Mouse (Mus musculus): ENCODE results near the gene Zbtb12. TPM values are rescaled to one million over a fixed set of nuclear protein-coding genes. Genes with fewer than 3 reads are reported as not detected.

Zbtb12 gene
- polyA plus RNA-seq, 1 experiment from 2014 or later = 0.54 TPM

DNA sequence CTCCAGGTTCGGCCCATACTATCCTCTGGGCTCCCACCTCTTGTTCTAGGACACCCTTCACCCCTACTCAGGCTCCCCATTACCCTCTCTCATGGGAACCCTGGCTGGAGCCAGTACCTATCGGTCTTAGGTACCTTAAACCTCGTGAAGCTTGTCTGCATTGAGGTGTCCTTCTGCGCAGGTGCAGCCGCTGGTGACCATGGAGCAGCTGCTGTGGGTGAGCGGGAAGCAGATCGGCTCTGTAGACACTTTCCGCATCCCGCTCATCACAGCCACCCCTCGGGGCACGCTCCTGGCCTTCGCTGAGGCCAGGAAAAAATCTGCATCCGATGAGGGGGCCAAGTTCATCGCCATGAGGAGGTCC, 52.4 kb downstream of the Zbtb12 start:
- ATAC-seq (ENCODE audit: low read depth) (no peak; the same call in 1 of the 2 replicates), DNase-seq (no peak)
- WGBS (ENCODE audit: insufficient replicate concordance) = 19% methylated on average over 14 of the region's 14 CpGs
- Histone ChIP-seq H3K27me3 (no peaks in the 10 kb centered on the region), H3K4me2 (peak overlapping the region; percentile 97), H3K36me3 (peaks cover 6% of the 10 kb centered on the region; the same call in 1 of the 2 replicates), H3K4me3 (replicated peaks) (peak overlapping the region; percentile 76), H3K9ac (peak overlapping the region; percentile 82), H3K4me1 (replicated peaks) (peaks cover 53% of the 10 kb centered on the region), H3K27ac (peak overlapping the region; percentile 65), H3K9me3 (replicated peaks) (no peaks in the 10 kb centered on the region)

- Histone ChIP-seq H3K9me3 (replicated peaks) (no peaks in the 10 kb centered on the region), H3K36me3 (peaks cover 6% of the 10 kb centered on the region; the same call in 1 of the 2 replicates), H3K4me3 (replicated peaks) (peak overlapping the region; percentile 76), H3K27ac (no peak overlapping the region), H3K9ac (peak overlapping the region; percentile 82), H3K27me3 (no peaks in the 10 kb centered on the region), H3K4me2 (peak overlapping the region; percentile 97), H3K4me1 (replicated peaks) (peaks cover 53% of the 10 kb centered on the region)
- no peak for DNase-seq
- WGBS (ENCODE audit: insufficient replicate concordance) = 61% methylated on average over 8 of the region's 8 CpGs
- no peak for ATAC-seq (ENCODE audit: low read depth)
Measured at GRCm38 (mm10) chr17:34932287-34932686, 53.0 kb downstream of the Zbtb12 start.

DNA sequence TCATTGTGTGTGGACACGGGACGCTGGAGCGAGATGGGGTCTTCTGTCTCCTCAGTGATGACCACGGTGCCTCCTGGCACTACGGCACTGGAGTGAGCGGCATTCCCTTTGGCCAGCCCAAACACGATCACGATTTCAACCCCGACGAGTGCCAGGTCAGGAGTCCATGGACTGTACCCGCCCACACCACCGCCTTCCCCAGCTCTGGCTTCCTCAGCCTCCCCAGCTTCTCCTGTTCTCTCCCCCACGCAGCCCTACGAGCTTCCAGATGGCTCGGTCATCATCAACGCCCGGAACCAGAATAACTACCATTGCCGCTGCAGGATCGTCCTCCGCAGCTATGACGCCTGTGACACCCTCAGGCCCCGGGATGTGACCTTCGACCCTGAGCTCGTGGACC, 54.7 kb downstream of the Zbtb12 start:
- Histone ChIP-seq H3K27ac (no peak overlapping the region), H3K9me3 (replicated peaks) (no peaks in the 10 kb centered on the region), H3K4me3 (replicated peaks) (no peak overlapping the region), H3K27me3 (no peaks in the 10 kb centered on the region), H3K9ac (no peak overlapping the region), H3K4me2 (peak overlapping the region; percentile 12; the same call in 1 of the 2 replicates), H3K36me3 (peaks cover 6% of the 10 kb centered on the region; the same call in 1 of the 2 replicates), H3K4me1 (replicated peaks) (peaks cover 53% of the 10 kb centered on the region)
- WGBS (ENCODE audit: insufficient replicate concordance) = 79% methylated on average over 24 of the region's 24 CpGs
- ATAC-seq (ENCODE audit: low read depth) (no peak), DNase-seq (no peak)

DNA sequence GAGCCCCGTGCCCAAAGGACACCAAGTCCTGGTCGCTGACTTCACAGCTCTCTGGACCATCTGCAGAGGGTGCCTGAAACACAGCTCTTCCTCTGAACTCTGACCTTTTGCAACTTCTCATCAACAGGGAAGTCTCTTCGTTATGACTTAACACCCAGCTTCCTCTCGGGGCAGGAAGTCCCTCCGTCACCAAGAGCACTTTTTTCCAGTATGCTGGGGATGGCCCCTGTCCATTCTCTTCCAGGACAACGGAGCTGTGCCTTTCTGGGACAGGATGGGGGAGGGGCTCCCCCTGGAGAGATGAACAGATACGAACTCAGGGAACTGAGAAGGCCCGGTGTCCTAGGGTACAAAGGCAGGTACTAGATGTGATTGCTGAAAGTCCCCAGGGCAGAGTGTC, 55.5 kb downstream of the Zbtb12 start:
- Histone ChIP-seq H3K4me3 (replicated peaks) (no peak overlapping the region), H3K27ac (no peak overlapping the region), H3K9ac (no peak overlapping the region), H3K27me3 (no peaks in the 10 kb centered on the region), H3K4me2 (no peak overlapping the region), H3K36me3 (peaks cover 6% of the 10 kb centered on the region; the same call in 1 of the 2 replicates), H3K4me1 (replicated peaks) (peaks cover 53% of the 10 kb centered on the region), H3K9me3 (replicated peaks) (no peaks in the 10 kb centered on the region)
- WGBS (ENCODE audit: insufficient replicate concordance) = 43% methylated on average over 8 of the region's 8 CpGs
- ATAC-seq (ENCODE audit: low read depth) (no peak), DNase-seq (no peak)

DNA sequence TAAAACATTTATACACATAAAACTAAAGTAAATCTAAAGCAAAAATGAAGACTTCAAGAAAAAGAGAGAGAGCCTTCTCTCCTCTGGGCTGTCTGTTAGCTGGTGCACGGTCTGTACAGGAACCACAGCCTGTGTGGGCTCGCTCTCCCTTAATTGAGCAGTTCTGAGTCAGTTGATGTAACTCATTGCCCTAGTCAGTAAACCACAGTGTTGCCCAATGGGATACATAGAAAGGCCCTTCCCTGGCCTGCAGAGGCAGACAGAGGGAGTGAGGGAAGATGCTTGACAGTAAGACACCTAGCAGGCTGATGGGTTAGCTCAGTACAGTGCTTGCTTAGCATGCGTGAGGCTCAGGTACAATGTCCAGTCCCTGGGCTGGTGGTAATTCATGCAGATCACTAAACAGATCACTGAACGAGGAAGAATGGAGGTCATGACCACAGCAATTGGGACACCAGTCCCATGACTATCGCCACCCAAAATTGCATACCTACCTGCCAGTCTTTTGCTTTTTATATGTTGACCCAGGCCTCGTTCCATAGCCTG, 58.8 kb downstream of the Zbtb12 start:
- H3K4me3 ChIP-seq (replicated peaks) = no peak overlapping the region
- 78% methylated on average over 6 of the region's 6 CpGs for WGBS (ENCODE audit: insufficient replicate concordance)

DNA sequence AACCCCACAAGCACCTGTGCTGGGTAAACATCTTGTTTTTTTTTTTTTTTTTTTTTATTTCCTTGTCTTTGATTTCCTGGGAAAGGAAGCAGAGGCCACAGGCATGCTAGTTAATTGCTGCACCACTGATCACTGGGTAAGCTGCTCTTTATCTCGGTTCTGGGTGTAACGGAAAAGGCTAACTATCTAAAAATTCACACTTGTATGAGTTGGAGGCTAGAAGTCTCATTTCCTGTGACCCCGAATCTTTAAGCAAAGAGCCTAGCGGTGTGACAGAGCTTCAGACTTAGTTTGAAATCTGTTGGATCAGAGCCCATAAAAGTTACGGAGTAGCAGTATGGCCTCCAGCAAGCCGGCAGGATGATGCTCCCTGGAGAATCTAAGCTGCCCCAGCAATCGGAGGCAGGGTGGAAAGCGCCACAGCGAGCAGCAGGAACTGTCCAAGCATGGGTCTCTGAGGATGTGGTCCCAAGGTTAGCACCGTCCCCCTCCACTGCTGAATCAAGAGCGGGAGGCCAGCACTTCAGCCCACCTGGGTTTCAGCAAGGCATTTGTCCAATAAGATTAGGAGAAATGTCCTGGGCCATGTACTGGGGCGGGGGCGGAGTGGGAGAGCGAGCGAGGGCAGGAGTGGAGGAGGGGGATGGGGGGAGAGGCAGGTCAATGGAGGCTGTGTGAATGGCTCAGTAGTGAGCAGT, 62.2 kb downstream of the Zbtb12 start:
- H3K4me2 ChIP-seq = peak overlapping the region; percentile 70
- 9% methylated on average over 15 of the region's 15 CpGs for WGBS (ENCODE audit: insufficient replicate concordance)
- DNase-seq (no peak), ATAC-seq (ENCODE audit: low read depth) (peak; percentile 56)
- H3K9me3 ChIP-seq (replicated peaks) = no peaks in the 10 kb centered on the region
- H3K9ac ChIP-seq = peak overlapping the region; percentile 57
- peaks cover 29% of the 10 kb centered on the region for H3K4me1 ChIP-seq (replicated peaks)
- H3K27ac ChIP-seq = peak overlapping the region; percentile 74
- H3K36me3 ChIP-seq = no peaks in the 10 kb centered on the region
- peak overlapping the region; percentile 45 for H3K4me3 ChIP-seq (replicated peaks)
- H3K27me3 ChIP-seq = no peaks in the 10 kb centered on the region

More for the DNA sequence above, 58.8 kb downstream of the Zbtb12 start:
- DNase-seq (no peak), ATAC-seq (ENCODE audit: low read depth) (no peak)
- H3K4me2 ChIP-seq = no peak overlapping the region
- peak overlapping the region; percentile 22; the same call in 1 of the 2 replicates for H3K9ac ChIP-seq
- H3K36me3 ChIP-seq = peaks cover 3% of the 10 kb centered on the region; the same call in 1 of the 2 replicates
- no peaks in the 10 kb centered on the region for H3K9me3 ChIP-seq (replicated peaks)
- H3K27me3 ChIP-seq = no peaks in the 10 kb centered on the region
- H3K4me1 ChIP-seq (replicated peaks) = peaks cover 46% of the 10 kb centered on the region
- no peak overlapping the region for H3K27ac ChIP-seq

- Histone ChIP-seq H3K9ac (no peak overlapping the region), H3K4me2 (no peak overlapping the region)
- ATAC-seq (ENCODE audit: low read depth) = no peak
Measured at GRCm38 (mm10) chr17:34943128-34943815, 64.0 kb downstream of the Zbtb12 start.

DNA sequence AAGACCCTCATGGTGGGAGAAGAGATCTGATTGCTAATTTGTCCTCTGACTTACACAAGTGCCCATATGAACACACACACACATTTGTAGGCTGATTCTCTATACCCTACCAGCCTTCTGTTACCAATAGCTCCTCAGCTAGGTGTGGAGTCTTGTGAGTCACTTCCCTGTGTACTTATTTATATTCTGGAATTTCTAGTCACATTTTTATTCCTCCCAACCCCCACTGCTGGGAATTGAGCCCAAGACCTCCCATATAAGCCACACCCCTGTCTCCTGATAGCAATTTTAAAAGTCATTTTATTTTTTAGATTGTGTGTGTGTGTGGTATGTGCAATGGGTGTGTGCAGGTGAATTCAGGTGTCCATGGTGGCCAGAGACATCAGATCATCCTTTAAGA, 65.1 kb downstream of the Zbtb12 start:
- no peak overlapping the region for H3K4me2 ChIP-seq
- no peaks in the 10 kb centered on the region for H3K27me3 ChIP-seq
- no peak for ATAC-seq (ENCODE audit: low read depth)
- no peak overlapping the region for H3K4me3 ChIP-seq (replicated peaks)
- H3K9me3 ChIP-seq (replicated peaks) = no peaks in the 10 kb centered on the region
- H3K27ac ChIP-seq = no peak overlapping the region
- DNase-seq = no peak
- no peak overlapping the region for H3K9ac ChIP-seq
- H3K4me1 ChIP-seq (replicated peaks) = peaks cover 32% of the 10 kb centered on the region
- H3K36me3 ChIP-seq = peaks cover 1% of the 10 kb centered on the region

More at GRCm38 (mm10) chr17:34943128-34943815, 64.0 kb downstream of the Zbtb12 start:
- Histone ChIP-seq H3K4me3 (replicated peaks) (no peak overlapping the region), H3K27ac (no peak overlapping the region), H3K4me1 (replicated peaks) (peaks cover 29% of the 10 kb centered on the region), H3K36me3 (no peaks in the 10 kb centered on the region), H3K9me3 (replicated peaks) (no peaks in the 10 kb centered on the region), H3K27me3 (no peaks in the 10 kb centered on the region)
- DNase-seq = no peak
- WGBS (ENCODE audit: insufficient replicate concordance) = 82% methylated on average over 4 of the region's 4 CpGs

Small RNA genes lying within 50 kb of the gene (microRNA-seq; reads per million reads assigned to microRNA genes)
- not detected for gene Mir6970
- 5.0 reads per million, percentile 11 among the genes with 10 or more reads in this experiment for gene Mir6971
- gene Mir6972 = 0.88 reads per million

Other genes starting within 250 kb of the Zbtb12 start
- gene Prrt1, start 249.9 kb upstream of the Zbtb12 start, polyA plus RNA-seq (2015; fragmentation: Nextera tagmentation; extraction: Ambion mirVana) = 0.05 and 0.07 TPM in 2 replicates
- 5.6 and 5.9 TPM in 2 replicates for gene Fkbpl, start 234.7 kb upstream of the Zbtb12 start, polyA plus RNA-seq (2015; fragmentation: Nextera tagmentation; extraction: Ambion mirVana)
- 24.6 and 27.4 TPM in 2 replicates for gene Atf6b, start 232.3 kb upstream of the Zbtb12 start, polyA plus RNA-seq (2015; fragmentation: Nextera tagmentation; extraction: Ambion mirVana)
- 0.05 and 0.08 TPM in 2 replicates for gene Tnxb, start 208.9 kb upstream of the Zbtb12 start, polyA plus RNA-seq (2015; fragmentation: Nextera tagmentation; extraction: Ambion mirVana)
- gene C4b, start 135.6 kb upstream of the Zbtb12 start, polyA plus RNA-seq (2015; fragmentation: Nextera tagmentation; extraction: Ambion mirVana) = 1.2 and 1.4 TPM in 2 replicates
- not detected in 2 replicates for gene Cyp21a1, start 74.9 kb upstream of the Zbtb12 start, polyA plus RNA-seq (2015; fragmentation: Nextera tagmentation; extraction: Ambion mirVana)
- gene Stk19, start 42.5 kb upstream of the Zbtb12 start, polyA plus RNA-seq (2015; fragmentation: Nextera tagmentation; extraction: Ambion mirVana) = 19.9 and 20.2 TPM in 2 replicates
- 28.6 and 30.9 TPM in 2 replicates for gene Dxo, start 42.5 kb upstream of the Zbtb12 start, polyA plus RNA-seq (2015; fragmentation: Nextera tagmentation; extraction: Ambion mirVana)
- 24.0 and 26.1 TPM in 2 replicates for gene Skiv2l, start 29.3 kb upstream of the Zbtb12 start, polyA plus RNA-seq (2015; fragmentation: Nextera tagmentation; extraction: Ambion mirVana)
- 60.1 and 65.1 TPM in 2 replicates for gene Nelfe, start 29.1 kb upstream of the Zbtb12 start, polyA plus RNA-seq (2015; fragmentation: Nextera tagmentation; extraction: Ambion mirVana)
- gene Cfb, start 17.0 kb upstream of the Zbtb12 start, polyA plus RNA-seq (2015; fragmentation: Nextera tagmentation; extraction: Ambion mirVana) = 118 and 133 TPM in 2 replicates
- gene Gm20547, start 2.6 kb downstream of the Zbtb12 start, polyA plus RNA-seq (2015; fragmentation: Nextera tagmentation; extraction: Ambion mirVana) = 0.17 TPM in 1 of 2 replicates, not detected in the other
- gene C2, start 18.8 kb downstream of the Zbtb12 start, polyA plus RNA-seq (2015; fragmentation: Nextera tagmentation; extraction: Ambion mirVana) = 11.1 and 11.7 TPM in 2 replicates
- gene Ehmt2, start 19.0 kb downstream of the Zbtb12 start, polyA plus RNA-seq (2015; fragmentation: Nextera tagmentation; extraction: Ambion mirVana) = 16.8 and 17.7 TPM in 2 replicates
- 1.5 TPM in 2 replicates for gene Slc44a4, start 35.0 kb downstream of the Zbtb12 start, polyA plus RNA-seq (2015; fragmentation: Nextera tagmentation; extraction: Ambion mirVana)
- 14.2 and 15.2 TPM in 2 replicates for gene Neu1, start 51.8 kb downstream of the Zbtb12 start, polyA plus RNA-seq (2015; fragmentation: Nextera tagmentation; extraction: Ambion mirVana)
- 0.07 and 0.15 TPM in 2 replicates for gene Hspa1b, start 79.8 kb downstream of the Zbtb12 start, polyA plus RNA-seq (2015; fragmentation: Nextera tagmentation; extraction: Ambion mirVana)
- gene Gm20481, start 90.4 kb downstream of the Zbtb12 start, polyA plus RNA-seq (2015; fragmentation: Nextera tagmentation; extraction: Ambion mirVana) = not detected in 2 replicates
- 2.1 and 2.3 TPM in 2 replicates for gene Hspa1a, start 92.7 kb downstream of the Zbtb12 start, polyA plus RNA-seq (2015; fragmentation: Nextera tagmentation; extraction: Ambion mirVana)
- 0.10 and 0.34 TPM in 2 replicates for gene Hspa1l, start 93.2 kb downstream of the Zbtb12 start, polyA plus RNA-seq (2015; fragmentation: Nextera tagmentation; extraction: Ambion mirVana)
- gene Lsm2, start 102.4 kb downstream of the Zbtb12 start, polyA plus RNA-seq (2015; fragmentation: Nextera tagmentation; extraction: Ambion mirVana) = 163 and 178 TPM in 2 replicates
- gene Vars, start 121.5 kb downstream of the Zbtb12 start, polyA plus RNA-seq (2015; fragmentation: Nextera tagmentation; extraction: Ambion mirVana) = 110 and 112 TPM in 2 replicates
- 0.08 TPM in 2 replicates for gene Vwa7, start 137.1 kb downstream of the Zbtb12 start, polyA plus RNA-seq (2015; fragmentation: Nextera tagmentation; extraction: Ambion mirVana)
- gene Sapcd1, start 148.5 kb downstream of the Zbtb12 start, polyA plus RNA-seq (2015; fragmentation: Nextera tagmentation; extraction: Ambion mirVana) = 2.5 and 2.8 TPM in 2 replicates
- 3.2 and 3.4 TPM in 2 replicates for gene Msh5, start 167.3 kb downstream of the Zbtb12 start, polyA plus RNA-seq (2015; fragmentation: Nextera tagmentation; extraction: Ambion mirVana)
- 141 and 147 TPM in 2 replicates for gene Clic1, start 170.5 kb downstream of the Zbtb12 start, polyA plus RNA-seq (2015; fragmentation: Nextera tagmentation; extraction: Ambion mirVana)
- 28.9 and 30.6 TPM in 2 replicates for gene Ddah2, start 179.6 kb downstream of the Zbtb12 start, polyA plus RNA-seq (2015; fragmentation: Nextera tagmentation; extraction: Ambion mirVana)
- gene Ly6g6c, start 185.9 kb downstream of the Zbtb12 start, polyA plus RNA-seq (2015; fragmentation: Nextera tagmentation; extraction: Ambion mirVana) = 0.25 and 0.31 TPM in 2 replicates
- 4.1 and 5.2 TPM in 2 replicates for gene Mpig6b, start 186.7 kb downstream of the Zbtb12 start, polyA plus RNA-seq (2015; fragmentation: Nextera tagmentation; extraction: Ambion mirVana)
- 0.13 and 0.23 TPM in 2 replicates for gene Ly6g6e, start 197.4 kb downstream of the Zbtb12 start, polyA plus RNA-seq (2015; fragmentation: Nextera tagmentation; extraction: Ambion mirVana)
- 0.35 and 0.47 TPM in 2 replicates for gene Ly6g6d, start 198.6 kb downstream of the Zbtb12 start, polyA plus RNA-seq (2015; fragmentation: Nextera tagmentation; extraction: Ambion mirVana)
- 7.2 and 7.3 TPM in 2 replicates for gene Ly6g6f, start 206.1 kb downstream of the Zbtb12 start, polyA plus RNA-seq (2015; fragmentation: Nextera tagmentation; extraction: Ambion mirVana)
- gene Abhd16a, start 209.8 kb downstream of the Zbtb12 start, polyA plus RNA-seq (2015; fragmentation: Nextera tagmentation; extraction: Ambion mirVana) = 51.0 and 54.9 TPM in 2 replicates
- gene Ly6g5c, start 228.8 kb downstream of the Zbtb12 start, polyA plus RNA-seq (2015; fragmentation: Nextera tagmentation; extraction: Ambion mirVana) = not detected in 2 replicates
- 0.21 and 0.28 TPM in 2 replicates for gene Ly6g5b, start 235.9 kb downstream of the Zbtb12 start, polyA plus RNA-seq (2015; fragmentation: Nextera tagmentation; extraction: Ambion mirVana)
- 14.1 and 14.8 TPM in 2 replicates for gene Gpank1, start 242.0 kb downstream of the Zbtb12 start, polyA plus RNA-seq (2015; fragmentation: Nextera tagmentation; extraction: Ambion mirVana)
- 176 and 182 TPM in 2 replicates for gene Csnk2b, start 242.6 kb downstream of the Zbtb12 start, polyA plus RNA-seq (2015; fragmentation: Nextera tagmentation; extraction: Ambion mirVana)
- gene D17H6S53E, start 246.9 kb downstream of the Zbtb12 start, polyA plus RNA-seq (2015; fragmentation: Nextera tagmentation; extraction: Ambion mirVana) = 3.1 and 3.6 TPM in 2 replicates

Data from liver, embryonic 13.5 days (tissue).